Mouse (Mus musculus): Measurements from ENCODE around the gene 4933415F23Rik. TPM values are rescaled to one million over a fixed set of nuclear protein-coding genes. Genes with fewer than 3 reads are reported as not detected.
"Not testable (repeated sequence)": the region's sequence is repeated elsewhere in the genome, so short reads cannot be mapped to it uniquely, and the experiment has no call there.

The 4933415F23Rik gene
- polyA plus RNA-seq (2015; fragmentation: Nextera tagmentation; extraction: Ambion mirVana), result not detected in 2 replicates

DNA sequence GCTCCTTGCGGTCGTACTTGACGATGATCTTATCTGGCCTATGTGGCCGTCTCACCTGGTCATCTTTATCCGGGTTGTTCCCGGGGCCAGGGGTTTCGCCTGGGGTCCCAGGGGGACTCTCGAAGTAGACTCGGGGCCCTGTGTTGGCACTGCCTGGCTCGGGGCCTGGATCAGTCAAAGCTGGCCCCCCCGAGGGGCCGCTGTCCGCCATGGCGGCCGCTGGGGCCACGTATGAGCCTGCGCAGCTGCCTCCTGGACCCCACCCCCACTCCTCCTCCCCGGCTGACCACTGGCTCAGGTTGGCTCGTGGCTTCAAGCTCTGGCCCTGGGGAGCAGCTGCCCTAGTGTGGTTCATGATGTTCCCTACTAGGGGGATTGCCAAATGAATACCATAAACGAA, at the start of gene 4933415F23Rik:
4933415F23Rik (minus strand) TSS at position 233 of the 400 bp plus-strand sequence.
- ATAC-seq (ENCODE audit: low FRiP score, low read depth), result no peak
- H3K27me3 ChIP-seq, result no peaks in the 10 kb centered on the region
- WGBS, result 96% methylated on average over 20 of the region's 20 CpGs
- H3K4me1 ChIP-seq (replicated peaks), result no peaks in the 10 kb centered on the region
- no peak within 1 kb of the TSS for H3K9ac ChIP-seq
- no peak within 1 kb of the TSS for H3K4me2 ChIP-seq
- H3K4me3 ChIP-seq, result no peak within 1 kb of the TSS
- no peaks in the 10 kb centered on the region for H3K36me3 ChIP-seq
- no peaks in the 10 kb centered on the region for H3K9me3 ChIP-seq
- H3K27ac ChIP-seq (replicated peaks), result no peak within 1 kb of the TSS

DNA sequence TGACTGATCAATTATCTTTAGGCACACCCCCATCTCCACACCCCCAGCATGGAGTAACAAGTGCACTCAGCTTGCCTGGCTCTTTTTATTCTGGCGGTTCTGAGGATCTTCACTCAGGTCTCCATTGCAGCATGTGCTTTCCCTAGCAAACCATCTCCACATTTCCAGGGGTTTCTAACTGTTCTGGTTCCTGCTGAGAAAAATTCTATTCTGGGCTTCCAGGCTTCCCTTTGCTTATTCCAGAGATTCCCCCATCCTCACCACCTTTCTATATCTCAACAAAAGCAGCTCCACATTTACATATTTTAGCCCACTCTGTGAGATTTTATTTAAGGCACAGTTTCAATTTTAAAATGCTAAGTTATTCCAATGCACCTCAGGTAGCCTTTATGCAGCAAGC, 49.7 kb upstream of the 4933415F23Rik start:
- Histone ChIP-seq H3K4me2 (no peak overlapping the region), H3K9ac (no peak overlapping the region), H3K36me3 (no peaks in the 10 kb centered on the region), H3K27me3 (no peaks in the 10 kb centered on the region), H3K9me3 (no peaks in the 10 kb centered on the region), H3K4me1 (replicated peaks) (no peaks in the 10 kb centered on the region), H3K4me3 (no peak overlapping the region), H3K27ac (replicated peaks) (no peak overlapping the region)
- 80% methylated on average over 1 of the region's 1 CpGs for WGBS
- no peak for ATAC-seq (ENCODE audit: low FRiP score, low read depth)

DNA sequence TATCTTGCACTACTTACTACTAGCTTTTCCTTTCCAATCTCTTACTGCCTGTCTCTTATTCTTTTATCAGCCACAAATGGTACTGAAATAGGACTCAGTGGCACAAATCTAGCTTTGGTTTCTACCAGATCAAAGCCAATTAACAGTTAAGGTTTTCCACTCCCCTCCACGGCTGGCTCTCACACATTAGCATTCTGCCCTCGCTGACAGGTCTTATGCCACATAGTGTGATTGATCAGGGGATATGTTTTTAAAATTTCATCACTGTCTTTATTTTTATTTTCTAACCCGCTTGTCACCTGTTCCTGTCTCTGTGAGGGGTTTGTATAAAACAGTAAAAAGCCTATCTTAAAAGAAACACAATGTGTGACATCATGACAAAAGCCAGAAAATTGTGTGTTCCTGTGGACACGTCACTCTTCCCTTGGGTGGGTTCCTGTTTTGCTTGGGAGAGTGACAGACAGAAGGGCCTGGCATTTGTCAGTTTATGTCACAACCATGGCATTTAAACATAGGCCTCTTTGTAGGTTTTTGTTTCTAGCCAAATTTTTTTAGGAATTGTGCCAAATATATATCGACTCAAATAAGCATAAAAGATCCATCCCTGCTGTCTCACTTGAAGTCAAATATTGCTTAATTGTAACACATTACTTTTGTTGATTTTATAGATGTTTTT, 44.3 kb upstream of the 4933415F23Rik start:
- ATAC-seq (ENCODE audit: low FRiP score, low read depth), result no peak
- H3K4me2 ChIP-seq, result no peak overlapping the region
- no peak overlapping the region for H3K4me3 ChIP-seq
- H3K4me1 ChIP-seq (replicated peaks), result no peaks in the 10 kb centered on the region
- no peak overlapping the region for H3K27ac ChIP-seq (replicated peaks)
- H3K9ac ChIP-seq, result no peak overlapping the region
- WGBS, result 60% methylated on average over 5 of the region's 5 CpGs
- H3K36me3 ChIP-seq, result no peaks in the 10 kb centered on the region
- H3K9me3 ChIP-seq, result no peaks in the 10 kb centered on the region
- no peaks in the 10 kb centered on the region for H3K27me3 ChIP-seq

DNA sequence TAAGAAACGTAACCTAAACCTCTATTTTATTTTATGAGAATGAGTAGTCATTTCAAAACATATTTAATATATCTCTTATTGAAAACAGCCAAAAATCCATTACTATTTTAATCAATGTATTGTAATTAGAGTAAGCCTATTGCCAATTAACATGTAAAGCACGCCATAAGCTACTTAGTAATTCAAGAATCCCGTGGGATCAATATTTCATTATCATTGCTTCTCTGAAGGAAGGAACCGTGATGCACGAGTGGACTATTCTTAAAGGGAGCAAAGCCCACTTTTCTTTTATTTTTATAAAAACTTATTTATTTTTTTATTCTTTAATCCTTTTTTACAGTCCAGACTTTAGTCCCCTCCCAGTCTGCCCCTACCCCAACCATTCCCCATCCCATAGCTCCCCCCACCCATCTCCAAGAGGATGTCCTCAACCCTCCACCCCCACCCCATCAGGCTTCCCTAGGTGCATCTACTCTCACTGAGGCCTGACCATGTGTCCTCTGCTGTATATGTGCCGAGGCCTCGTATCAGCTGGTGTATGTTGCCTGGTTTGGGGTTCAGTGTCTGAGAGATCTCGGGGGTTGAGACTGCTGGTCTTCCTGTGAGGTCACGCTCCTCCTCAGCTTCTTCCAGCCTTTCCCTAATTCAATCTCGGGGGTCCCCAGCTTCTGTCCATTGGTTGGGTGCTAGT, 39.2 kb upstream of the 4933415F23Rik start:
- H3K4me1 ChIP-seq (replicated peaks), result no peaks in the 10 kb centered on the region
- H3K9ac ChIP-seq, result no peak overlapping the region
- H3K36me3 ChIP-seq, result no peaks in the 10 kb centered on the region
- H3K4me3 ChIP-seq, result no peak overlapping the region
- no peaks in the 10 kb centered on the region for H3K27me3 ChIP-seq
- H3K27ac ChIP-seq (replicated peaks), result no peak overlapping the region
- H3K4me2 ChIP-seq, result no peak overlapping the region
- no peaks in the 10 kb centered on the region for H3K9me3 ChIP-seq
- ATAC-seq (ENCODE audit: low FRiP score, low read depth), result peak; percentile 23; the same call in 1 of the 2 replicates
- WGBS, result 74% methylated on average over 10 of the region's 10 CpGs

DNA sequence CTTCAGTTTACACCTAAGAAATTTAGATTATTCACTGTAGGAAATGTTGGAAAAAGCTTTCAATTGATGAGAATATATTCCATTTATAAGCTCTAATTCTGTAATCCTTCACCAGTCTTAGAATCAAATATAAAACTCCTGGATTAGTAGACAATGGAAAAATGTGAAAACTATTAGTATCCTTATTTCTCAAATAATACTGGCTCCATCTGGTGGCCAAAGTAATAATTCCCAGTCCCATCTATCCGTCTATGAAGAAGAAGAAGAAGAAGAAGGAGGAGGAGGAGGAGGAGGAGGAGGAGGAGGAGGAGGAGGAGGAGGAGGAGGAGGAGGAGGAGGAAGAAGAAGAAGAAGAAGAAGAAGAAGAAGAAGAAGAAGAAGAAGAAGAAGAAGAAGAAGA, 38.5 kb upstream of the 4933415F23Rik start:
- H3K9ac ChIP-seq; H3K9me3 ChIP-seq; ATAC-seq (ENCODE audit: low FRiP score, low read depth); H3K27me3 ChIP-seq; H3K4me2 ChIP-seq; H3K4me3 ChIP-seq; H3K4me1 ChIP-seq (replicated peaks); H3K36me3 ChIP-seq; H3K27ac ChIP-seq (replicated peaks): not testable (repeated sequence)
- 0% methylated on average over 1 of the region's 1 CpGs for WGBS

DNA sequence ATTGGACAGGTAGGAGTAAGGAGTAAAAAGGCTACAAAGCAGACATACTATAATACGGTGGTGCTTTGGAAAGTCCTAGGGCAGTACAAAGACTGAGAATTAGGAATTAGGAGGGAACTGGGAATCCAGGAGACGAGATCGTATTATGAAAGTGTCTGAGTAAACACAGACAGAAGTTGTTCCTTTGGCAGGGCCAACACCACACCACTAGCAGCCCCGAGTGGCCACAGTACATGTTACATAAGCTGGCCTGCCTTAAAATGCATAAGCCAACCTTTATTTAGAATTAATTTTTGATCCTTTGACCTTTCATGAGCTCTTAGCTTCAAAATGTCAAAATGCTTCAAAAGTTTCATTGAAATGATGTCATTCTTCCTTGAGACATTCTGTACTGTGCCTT, 18.8 kb upstream of the 4933415F23Rik start:
- Histone ChIP-seq H3K27me3 (no peaks in the 10 kb centered on the region), H3K27ac (replicated peaks) (no peak overlapping the region), H3K4me1 (replicated peaks) (no peaks in the 10 kb centered on the region), H3K9me3 (no peaks in the 10 kb centered on the region), H3K4me3 (no peak overlapping the region), H3K36me3 (no peaks in the 10 kb centered on the region), H3K4me2 (no peak overlapping the region), H3K9ac (no peak overlapping the region)
- WGBS, result 81% methylated on average over 4 of the region's 4 CpGs
- no peak for ATAC-seq (ENCODE audit: low FRiP score, low read depth)

DNA sequence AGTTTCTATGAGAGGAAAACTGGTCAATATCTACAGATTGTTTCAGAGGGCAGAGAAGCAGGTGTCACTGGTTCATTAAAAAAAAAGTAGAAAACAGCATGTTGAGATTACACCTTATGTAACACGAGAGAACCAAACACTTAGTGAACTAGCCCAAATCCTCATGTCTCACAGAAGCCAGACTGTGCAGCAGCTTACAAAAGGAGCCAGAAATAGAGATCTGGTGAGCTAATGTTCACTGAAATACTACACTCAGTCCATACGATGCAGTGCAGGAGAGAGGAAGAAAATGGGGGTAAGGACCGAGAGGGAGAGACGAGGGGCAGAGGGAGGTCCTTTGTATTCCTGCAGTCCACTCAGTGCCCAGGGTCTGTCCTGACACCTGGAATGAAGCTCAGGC, 17.4 kb upstream of the 4933415F23Rik start:
- H3K27ac ChIP-seq (replicated peaks), result no peak overlapping the region
- no peaks in the 10 kb centered on the region for H3K9me3 ChIP-seq
- H3K4me1 ChIP-seq (replicated peaks), result no peaks in the 10 kb centered on the region
- H3K9ac ChIP-seq, result no peak overlapping the region
- no peaks in the 10 kb centered on the region for H3K27me3 ChIP-seq
- no peaks in the 10 kb centered on the region for H3K36me3 ChIP-seq
- ATAC-seq (ENCODE audit: low FRiP score, low read depth), result no peak
- WGBS, result 66% methylated on average over 4 of the region's 4 CpGs
- H3K4me2 ChIP-seq, result no peak overlapping the region
- H3K4me3 ChIP-seq, result no peak overlapping the region

DNA sequence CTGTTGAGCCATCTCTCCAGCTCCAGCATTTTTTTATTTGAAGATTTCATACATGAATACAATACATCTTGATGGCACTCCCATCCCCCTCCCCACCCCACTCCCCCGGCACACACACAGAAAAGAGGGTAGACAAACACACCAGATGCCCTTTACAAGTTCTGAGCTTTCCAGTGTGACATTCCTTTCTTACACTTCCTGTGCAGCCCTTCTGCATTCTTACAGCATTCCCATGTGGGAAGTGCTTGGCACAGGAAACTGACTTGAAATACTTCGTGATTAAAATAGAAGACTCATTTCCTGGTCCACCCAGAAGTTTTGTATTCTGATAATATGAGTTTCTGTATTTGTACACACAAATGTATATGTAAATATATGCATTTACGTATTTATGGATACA, 15.4 kb upstream of the 4933415F23Rik start:
- Histone ChIP-seq H3K36me3 (no peaks in the 10 kb centered on the region), H3K27ac (replicated peaks) (no peak overlapping the region), H3K4me1 (replicated peaks) (no peaks in the 10 kb centered on the region), H3K9ac (no peak overlapping the region), H3K4me2 (no peak overlapping the region), H3K4me3 (no peak overlapping the region), H3K9me3 (no peaks in the 10 kb centered on the region), H3K27me3 (no peaks in the 10 kb centered on the region)
- WGBS, result 73% methylated on average over 3 of the region's 3 CpGs
- no peak for ATAC-seq (ENCODE audit: low FRiP score, low read depth)

DNA sequence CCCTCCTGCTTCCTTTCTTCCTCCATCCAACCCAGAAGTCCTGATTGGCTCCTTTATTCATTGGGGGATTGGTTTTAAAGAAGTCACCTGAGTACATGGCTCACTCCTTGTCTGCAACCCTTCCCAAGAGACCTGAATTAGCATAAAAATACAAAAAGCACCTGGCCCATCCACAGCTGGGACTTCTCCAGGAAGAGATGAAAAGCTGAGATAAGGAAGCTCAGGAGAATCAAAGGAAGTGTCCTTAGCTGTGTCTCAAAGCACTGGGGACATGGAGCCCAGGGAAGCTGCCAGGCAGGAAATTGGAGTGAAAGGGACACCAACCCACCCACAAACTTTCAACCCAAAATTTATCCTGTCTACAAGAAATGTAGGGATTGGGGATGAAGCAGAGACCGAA, 7.1 kb upstream of the 4933415F23Rik start:
- 94% methylated on average over 1 of the region's 1 CpGs for WGBS
- no peak overlapping the region for H3K27ac ChIP-seq (replicated peaks)
- ATAC-seq (ENCODE audit: low FRiP score, low read depth), result no peak
- no peaks in the 10 kb centered on the region for H3K27me3 ChIP-seq
- no peaks in the 10 kb centered on the region for H3K4me1 ChIP-seq (replicated peaks)
- no peak overlapping the region for H3K9ac ChIP-seq
- H3K4me3 ChIP-seq, result no peak overlapping the region
- H3K36me3 ChIP-seq, result no peaks in the 10 kb centered on the region
- no peak overlapping the region for H3K4me2 ChIP-seq
- no peaks in the 10 kb centered on the region for H3K9me3 ChIP-seq

DNA sequence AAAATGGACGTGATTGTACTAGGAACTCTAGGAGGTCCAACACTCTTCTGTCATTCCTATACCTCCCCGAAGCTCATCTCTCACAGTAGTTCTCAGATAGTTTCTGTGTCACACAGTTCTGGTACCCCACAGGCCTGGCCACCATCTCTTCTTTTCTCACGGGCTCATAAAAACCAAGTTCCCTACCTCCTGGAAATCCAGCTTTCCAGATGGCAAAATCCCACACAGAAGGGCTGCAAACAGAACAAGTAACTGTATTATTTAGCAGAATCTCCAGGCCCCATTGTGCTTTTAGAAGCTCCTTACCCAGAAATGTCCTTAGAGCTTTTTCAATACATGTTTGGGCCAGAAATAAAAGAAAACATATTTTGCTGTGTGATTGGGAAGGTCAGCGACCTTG, 828 bp upstream of the 4933415F23Rik start:
- no peaks in the 10 kb centered on the region for H3K9me3 ChIP-seq
- no peak overlapping the region for H3K9ac ChIP-seq
- WGBS, result 91% methylated on average over 4 of the region's 4 CpGs
- no peak overlapping the region for H3K27ac ChIP-seq (replicated peaks)
- no peaks in the 10 kb centered on the region for H3K4me1 ChIP-seq (replicated peaks)
- H3K4me3 ChIP-seq, result no peak overlapping the region
- no peaks in the 10 kb centered on the region for H3K36me3 ChIP-seq
- no peak for ATAC-seq (ENCODE audit: low FRiP score, low read depth)
- no peaks in the 10 kb centered on the region for H3K27me3 ChIP-seq
- H3K4me2 ChIP-seq, result no peak overlapping the region

DNA sequence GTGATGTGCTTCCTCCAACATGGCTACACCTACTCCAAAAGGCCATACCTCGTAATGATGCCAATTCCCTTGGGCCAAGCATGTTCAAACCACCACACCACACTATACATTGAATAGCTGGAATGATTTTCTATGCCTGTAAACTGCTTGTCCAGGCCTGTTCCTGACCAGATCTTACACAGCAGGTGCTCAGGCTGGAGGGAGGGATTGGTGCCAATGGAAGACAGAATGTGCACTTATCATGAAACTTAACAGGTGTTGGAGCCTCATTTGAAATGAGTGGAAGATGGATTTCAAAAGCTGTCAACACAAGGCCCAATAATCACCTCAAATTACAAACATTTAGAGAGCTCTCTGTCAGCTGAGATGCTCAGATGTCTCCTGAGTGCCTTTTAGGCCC, 2.3 kb downstream of the 4933415F23Rik start:
- no peaks in the 10 kb centered on the region for H3K4me1 ChIP-seq (replicated peaks)
- no peaks in the 10 kb centered on the region for H3K36me3 ChIP-seq
- no peak overlapping the region for H3K9ac ChIP-seq
- no peaks in the 10 kb centered on the region for H3K9me3 ChIP-seq
- WGBS, result 81% methylated on average over 1 of the region's 1 CpGs
- ATAC-seq (ENCODE audit: low FRiP score, low read depth), result no peak
- no peak overlapping the region for H3K4me3 ChIP-seq
- no peak overlapping the region for H3K27ac ChIP-seq (replicated peaks)
- H3K4me2 ChIP-seq, result no peak overlapping the region
- H3K27me3 ChIP-seq, result no peaks in the 10 kb centered on the region

DNA sequence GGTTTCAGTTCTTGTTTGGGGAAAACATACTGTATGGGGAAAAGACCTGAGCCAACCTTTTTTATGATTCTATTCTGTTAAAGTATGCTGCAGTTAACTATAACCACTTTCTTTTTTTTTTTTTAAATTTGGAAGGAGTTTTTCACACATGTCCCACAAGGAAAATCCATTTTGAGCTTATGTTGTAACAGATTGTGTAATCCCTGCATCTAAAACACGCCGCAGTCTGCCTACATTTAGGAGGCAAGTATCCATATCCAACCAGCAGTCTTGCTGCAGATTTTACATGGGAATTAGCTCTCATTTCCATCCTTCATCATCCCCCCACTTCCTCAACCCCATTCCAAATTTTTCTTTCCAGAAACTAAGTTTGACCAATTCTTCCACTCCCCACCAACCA, 3.6 kb downstream of the 4933415F23Rik start:
- no peak overlapping the region for H3K9ac ChIP-seq
- H3K9me3 ChIP-seq, result no peaks in the 10 kb centered on the region
- 91% methylated on average over 2 of the region's 2 CpGs for WGBS
- no peak overlapping the region for H3K4me2 ChIP-seq
- no peaks in the 10 kb centered on the region for H3K27me3 ChIP-seq
- H3K4me3 ChIP-seq, result no peak overlapping the region
- no peaks in the 10 kb centered on the region for H3K4me1 ChIP-seq (replicated peaks)
- H3K27ac ChIP-seq (replicated peaks), result no peak overlapping the region
- ATAC-seq (ENCODE audit: low FRiP score, low read depth), result no peak
- no peaks in the 10 kb centered on the region for H3K36me3 ChIP-seq

DNA sequence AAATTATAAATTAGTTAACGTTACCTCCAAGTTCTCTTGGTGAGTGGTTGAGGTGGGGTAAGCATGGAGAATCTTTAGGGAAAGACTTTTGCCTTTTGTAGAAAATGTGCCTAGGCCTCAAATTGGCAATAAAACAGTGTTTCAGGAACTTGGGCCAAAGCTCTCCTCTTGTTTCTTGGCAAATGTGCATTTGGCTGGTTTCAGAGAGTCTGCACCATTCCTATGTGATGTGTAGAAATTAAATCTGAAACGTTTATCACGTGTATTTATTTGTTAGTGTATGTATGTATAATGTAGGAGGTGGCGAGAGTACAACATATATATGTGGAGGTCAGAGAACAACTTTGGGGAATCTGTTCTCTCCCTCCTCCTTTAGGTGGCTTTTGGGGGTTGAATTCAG, 4.1 kb downstream of the 4933415F23Rik start:
- H3K27ac ChIP-seq (replicated peaks), result no peak overlapping the region
- 89% methylated on average over 4 of the region's 4 CpGs for WGBS
- no peak overlapping the region for H3K9ac ChIP-seq

More for the DNA sequence above, 4.1 kb downstream of the 4933415F23Rik start:
- no peaks in the 10 kb centered on the region for H3K36me3 ChIP-seq
- no peak overlapping the region for H3K4me2 ChIP-seq
- no peak for ATAC-seq (ENCODE audit: low FRiP score, low read depth)
- no peaks in the 10 kb centered on the region for H3K4me1 ChIP-seq (replicated peaks)
- H3K9me3 ChIP-seq, result no peaks in the 10 kb centered on the region
- H3K4me3 ChIP-seq, result no peak overlapping the region
- H3K27me3 ChIP-seq, result no peaks in the 10 kb centered on the region

Data from hindbrain, embryonic 15.5 days (tissue).